Mouse (Mus musculus) limb, embryonic 13.5 days (tissue): Measurements from ENCODE around the gene 6030452D12Rik. TPM values are rescaled to one million over a fixed set of nuclear protein-coding genes. Genes with fewer than 3 reads are reported as not detected.

Experiments used
- ATAC-seq: fragments of 200-750 bp; cut with Nextera tagmentation; 2 replicates; pipeline ENCODE4 v1.8.0; 2017; ENCODE audit warnings: low read depth, moderate number of reproducible peaks, moderate TSS enrichment; ENCODE audit not compliant: low FRiP score
- H3K27ac ChIP-seq: fragments of 300-500 bp; sonication (generic); 2 replicates; pipeline ENCODE4 v1.5.1; 2015; ENCODE audit warnings: inconsistent platforms, mild to moderate bottlenecking, moderate library complexity
- H3K27me3 ChIP-seq: fragments of 300-500 bp; sonication (generic); 2 replicates; pipeline ENCODE4 v1.6.1; 2015; ENCODE audit warnings: mild to moderate bottlenecking, inconsistent platforms
- H3K36me3 ChIP-seq: fragments of 300-500 bp; sonication (generic); 2 replicates; pipeline ENCODE4 v1.6.1; 2015; ENCODE audit warnings: inconsistent platforms, mild to moderate bottlenecking, moderate library complexity
- H3K4me1 ChIP-seq: fragments of 300-500 bp; sonication (generic); 2 replicates; pipeline ENCODE4 v1.6.1; 2015; ENCODE audit warnings: inconsistent platforms
- H3K4me2 ChIP-seq: fragments of 300-500 bp; sonication (generic); replicated peaks from 2 replicates; pipeline ENCODE4 v1.6.1; 2015; ENCODE audit warnings: inconsistent platforms, mild to moderate bottlenecking, moderate library complexity
- H3K4me3 ChIP-seq: fragments of 300-500 bp; sonication (generic); 2 replicates; pipeline ENCODE4 v1.5.1; 2015; ENCODE audit warnings: moderate library complexity, mild to moderate bottlenecking, inconsistent platforms
- H3K9ac ChIP-seq: fragments of 300-500 bp; sonication (generic); 2 replicates; pipeline ENCODE4 v1.6.1; 2015; ENCODE audit warnings: mild to moderate bottlenecking, inconsistent platforms
- H3K9me3 ChIP-seq: fragments of 300-500 bp; sonication (generic); 2 replicates; pipeline ENCODE4 v1.6.1; 2016; ENCODE audit warnings: inconsistent platforms
- WGBS: fragments of 180-500 bp; shearing (Covaris S2); methylation state at CpG from one replicate; pipeline ENCODE4 v1.1.7; 2015; 5-methylcytosine and 5-hydroxymethylcytosine counted together
- polyA plus RNA-seq: library from polyadenylated mRNA; unstranded; fragments of >200 nt; fragmentation: Nextera tagmentation; extraction: Ambion mirVana; gene quantifications from 2 replicates; pipeline ENCODE4 v1.2.1, GENCODE M21; 2015

The 6030452D12Rik gene
- polyA plus RNA-seq, 1 experiment from 2014 or later: not detected

DNA sequence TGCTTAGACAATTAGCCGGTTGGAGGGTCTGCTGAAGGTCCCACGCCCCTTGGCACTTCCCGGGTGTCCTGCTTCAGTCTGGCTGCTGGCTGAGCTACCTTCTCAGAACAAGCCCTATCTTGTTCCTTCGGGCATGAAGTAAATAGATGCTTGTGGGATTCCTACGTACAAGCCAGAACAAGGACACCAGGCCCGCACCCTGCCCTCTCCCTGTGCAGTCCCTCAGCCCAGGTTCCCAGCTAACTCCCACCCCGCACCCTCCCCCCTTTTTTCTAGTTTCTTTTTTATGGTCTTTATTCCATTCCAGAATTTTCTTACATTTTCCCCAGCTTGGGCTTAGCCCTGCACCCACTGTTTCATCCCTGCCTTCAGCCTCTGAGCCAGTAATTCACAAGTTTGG lies 20.3 kb downstream of the 6030452D12Rik start:
- no peak for ATAC-seq
- 81% methylated on average over 7 of the region's 7 CpGs for WGBS

DNA sequence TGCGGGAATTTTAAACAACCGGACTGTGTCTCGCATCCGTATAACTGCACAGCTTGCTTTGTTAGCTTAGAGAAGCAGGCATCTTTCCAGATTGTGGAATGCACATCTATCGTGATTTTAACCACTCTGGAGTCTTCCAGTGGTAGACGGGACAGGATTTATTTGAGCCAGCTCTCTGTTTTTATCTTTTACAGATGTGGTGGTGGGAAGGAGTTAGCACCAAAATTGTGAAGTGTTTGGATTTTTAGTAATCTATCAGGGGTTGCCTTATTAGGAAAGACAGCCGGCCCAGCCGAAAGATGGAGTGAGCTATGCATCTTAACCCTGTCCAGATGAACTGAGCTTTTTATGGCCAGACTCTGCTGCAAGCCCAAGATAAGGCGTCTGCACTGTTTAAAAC lies 21.5 kb downstream of the 6030452D12Rik start:
- Histone ChIP-seq H3K4me3 (no peak overlapping the region), H3K9me3 (no peaks in the 10 kb centered on the region), H3K9ac (no peak overlapping the region), H3K27ac (peak overlapping the region; percentile 59; the same call in 1 of the 2 replicates), H3K27me3 (no peaks in the 10 kb centered on the region; the same call in 1 of the 2 replicates), H3K4me2 (peak overlapping the region; percentile 19; the same call in 1 of the 2 replicates), H3K4me1 (peaks cover 63% of the 10 kb centered on the region), H3K36me3 (peaks cover 33% of the 10 kb centered on the region)
- 20% methylated on average over 9 of the region's 9 CpGs for whole genome bisulfite sequencing
- peak; percentile 38; the same call in 1 of the 2 replicates for ATAC-seq

More for the DNA sequence above, 20.3 kb downstream of the 6030452D12Rik start:
- Histone ChIP-seq H3K4me3 (no peak overlapping the region), H3K27ac (peak overlapping the region; percentile 39; the same call in 1 of the 2 replicates), H3K9ac (no peak overlapping the region), H3K27me3 (no peaks in the 10 kb centered on the region; the same call in 1 of the 2 replicates), H3K36me3 (peaks cover 33% of the 10 kb centered on the region), H3K4me1 (peaks cover 72% of the 10 kb centered on the region), H3K9me3 (no peaks in the 10 kb centered on the region), H3K4me2 (0 out of 2 replicates have a peak overlapping the region, but pooled peaks have one; percentile 9)

DNA sequence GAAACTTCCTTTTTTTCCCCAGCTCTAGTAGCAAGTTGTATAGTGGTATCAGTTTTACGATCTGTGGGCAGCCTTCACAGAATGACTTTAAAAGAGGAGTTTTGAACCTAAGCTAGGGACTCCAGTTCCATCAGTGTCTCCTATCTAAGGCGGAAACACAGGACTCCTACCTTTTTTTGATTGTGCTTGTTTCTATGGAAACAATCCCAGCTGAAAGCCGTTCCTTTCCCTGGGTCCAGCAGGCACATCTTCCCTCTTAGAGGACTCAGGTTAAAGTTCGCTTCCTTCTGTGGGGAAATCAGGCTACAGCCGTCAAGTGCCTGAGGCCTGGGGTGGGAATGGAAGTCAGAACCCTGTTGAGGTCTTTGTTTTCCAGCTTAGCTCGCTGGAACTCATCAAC lies 26.4 kb downstream of the 6030452D12Rik start:
- H3K4me1 ChIP-seq: peaks cover 24% of the 10 kb centered on the region

DNA sequence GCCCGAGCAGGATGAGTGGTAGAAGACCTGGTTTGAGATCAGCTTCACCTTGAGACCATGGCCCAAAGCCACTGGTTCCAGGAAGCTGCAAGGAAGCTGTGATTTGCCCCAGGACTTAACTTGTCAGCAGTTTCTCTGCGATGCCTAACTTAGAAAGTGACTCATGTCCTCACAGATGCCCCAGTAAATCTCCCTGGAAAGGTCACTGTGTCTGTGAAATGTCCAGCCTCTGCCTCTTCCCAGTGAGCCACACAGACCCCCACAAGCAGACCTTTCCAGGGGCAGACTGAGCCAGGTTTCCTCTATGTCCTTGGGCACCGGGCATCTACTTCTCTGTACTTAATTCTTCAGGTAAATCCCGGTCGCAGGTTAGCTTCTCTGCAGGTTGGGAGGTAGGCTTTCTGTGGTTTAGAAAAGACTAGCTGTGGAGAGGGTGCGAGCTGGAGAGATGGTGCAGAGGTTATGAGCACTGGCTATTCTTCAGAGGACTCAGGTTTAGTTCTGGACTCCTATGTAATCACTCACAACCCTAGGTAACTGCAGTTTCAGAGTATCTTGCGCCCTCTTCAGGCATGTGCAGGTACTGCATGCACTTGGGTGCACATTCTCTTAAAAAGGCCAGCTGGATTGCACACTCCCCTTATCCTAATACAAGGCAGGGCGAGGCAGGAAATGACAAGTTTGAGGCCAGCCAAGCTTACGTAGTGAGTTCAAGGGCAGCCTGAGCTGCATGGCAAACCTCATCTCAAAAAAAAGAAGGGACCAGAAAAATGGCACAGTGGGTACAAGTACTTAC lies 27.1 kb downstream of the 6030452D12Rik start:
- 84% methylated on average over 9 of the region's 9 CpGs for WGBS
- no peak overlapping the region for H3K4me3 ChIP-seq
- no peak overlapping the region for H3K9ac ChIP-seq
- H3K36me3 ChIP-seq: peaks cover 38% of the 10 kb centered on the region
- no peaks in the 10 kb centered on the region for H3K27me3 ChIP-seq
- peaks cover 18% of the 10 kb centered on the region for H3K4me1 ChIP-seq
- H3K9me3 ChIP-seq: no peaks in the 10 kb centered on the region
- H3K27ac ChIP-seq: no peak overlapping the region
- no peak for ATAC-seq
- H3K4me2 ChIP-seq: no peak overlapping the region

More for the DNA sequence above, 26.4 kb downstream of the 6030452D12Rik start:
- Histone ChIP-seq H3K9me3 (no peaks in the 10 kb centered on the region), H3K27me3 (no peaks in the 10 kb centered on the region), H3K4me2 (no peak overlapping the region), H3K36me3 (peaks cover 38% of the 10 kb centered on the region), H3K27ac (no peak overlapping the region), H3K9ac (no peak overlapping the region), H3K4me3 (no peak overlapping the region)
- WGBS: 42% methylated on average over 6 of the region's 6 CpGs
- no peak for ATAC-seq

DNA sequence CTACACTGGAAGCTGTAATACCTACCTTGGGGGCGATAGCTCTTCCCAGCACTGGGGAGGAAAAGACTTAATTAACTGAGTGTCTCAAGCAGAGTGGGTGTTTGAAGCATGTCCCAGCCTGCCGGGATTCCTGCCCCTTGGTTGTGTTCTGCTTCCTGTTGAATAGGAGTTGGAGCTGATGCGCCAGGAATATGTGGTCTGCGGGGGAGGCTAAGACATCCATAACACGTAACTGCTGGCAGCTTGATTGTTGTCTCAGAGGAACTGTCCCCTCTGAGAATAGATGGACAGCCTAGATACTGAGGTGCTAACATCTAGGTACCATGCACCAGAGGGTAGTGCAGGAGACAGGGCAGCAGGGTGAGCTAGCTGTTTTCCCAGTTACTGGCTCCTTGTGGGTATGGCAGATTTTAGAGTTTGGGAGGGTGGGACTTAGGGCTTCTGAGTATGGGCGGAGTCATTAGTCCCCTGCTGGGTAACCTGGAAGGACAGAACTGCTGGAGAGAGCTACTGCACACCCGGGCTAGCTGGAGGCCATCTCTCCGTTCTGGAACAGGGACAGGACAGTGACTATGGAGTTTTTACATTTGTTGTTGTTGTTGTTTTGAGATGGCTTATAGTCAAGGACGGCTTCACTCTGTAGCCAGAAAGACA lies 28.4 kb downstream of the 6030452D12Rik start:
- no peak overlapping the region for H3K27ac ChIP-seq
- peaks cover 30% of the 10 kb centered on the region for H3K36me3 ChIP-seq
- no peak overlapping the region for H3K4me2 ChIP-seq
- peaks cover 19% of the 10 kb centered on the region; the same call in 1 of the 2 replicates for H3K4me1 ChIP-seq
- no peak overlapping the region for H3K4me3 ChIP-seq
- no peaks in the 10 kb centered on the region for H3K9me3 ChIP-seq
- H3K9ac ChIP-seq: no peak overlapping the region
- H3K27me3 ChIP-seq: no peaks in the 10 kb centered on the region
- ATAC-seq: no peak; the same call in 1 of the 2 replicates
- WGBS: 72% methylated on average over 9 of the region's 9 CpGs

DNA sequence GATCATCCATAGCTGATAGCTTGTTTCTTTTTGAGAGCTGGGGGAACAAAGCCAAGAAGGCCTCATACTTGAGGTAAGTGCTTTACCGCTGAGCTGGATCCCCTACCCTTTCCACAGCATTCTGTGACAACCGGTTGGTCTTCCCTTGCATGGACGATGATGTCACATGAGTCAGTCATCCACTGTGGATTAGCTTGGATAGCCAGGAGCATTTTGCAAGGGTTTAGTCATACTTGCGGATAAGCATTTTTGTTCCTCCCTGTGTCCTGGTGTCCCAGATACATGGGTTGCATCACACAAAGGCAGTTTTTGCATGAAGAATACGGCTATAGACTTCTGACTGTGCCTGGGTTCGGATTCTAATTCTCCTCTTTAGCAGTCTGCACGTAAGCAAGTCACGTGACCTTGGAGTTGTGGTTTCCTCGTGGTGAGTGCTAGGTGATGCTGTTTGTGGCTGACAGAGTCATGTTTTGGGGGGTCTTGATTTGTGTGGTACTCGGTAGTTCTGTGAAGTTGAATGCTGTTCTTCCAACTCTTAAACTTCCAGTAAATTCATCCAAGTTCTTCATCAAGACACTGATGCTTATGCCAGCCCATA lies 29.7 kb downstream of the 6030452D12Rik start:
- no peak overlapping the region for H3K27ac ChIP-seq
- peaks cover 18% of the 10 kb centered on the region; the same call in 1 of the 2 replicates for H3K4me1 ChIP-seq
- 96% methylated on average over 10 of the region's 10 CpGs for WGBS
- H3K36me3 ChIP-seq: peaks cover 26% of the 10 kb centered on the region
- no peak overlapping the region for H3K4me3 ChIP-seq
- no peak overlapping the region for H3K4me2 ChIP-seq
- no peaks in the 10 kb centered on the region for H3K9me3 ChIP-seq
- no peak overlapping the region for H3K9ac ChIP-seq
- H3K27me3 ChIP-seq: no peaks in the 10 kb centered on the region
- no peak for ATAC-seq

DNA sequence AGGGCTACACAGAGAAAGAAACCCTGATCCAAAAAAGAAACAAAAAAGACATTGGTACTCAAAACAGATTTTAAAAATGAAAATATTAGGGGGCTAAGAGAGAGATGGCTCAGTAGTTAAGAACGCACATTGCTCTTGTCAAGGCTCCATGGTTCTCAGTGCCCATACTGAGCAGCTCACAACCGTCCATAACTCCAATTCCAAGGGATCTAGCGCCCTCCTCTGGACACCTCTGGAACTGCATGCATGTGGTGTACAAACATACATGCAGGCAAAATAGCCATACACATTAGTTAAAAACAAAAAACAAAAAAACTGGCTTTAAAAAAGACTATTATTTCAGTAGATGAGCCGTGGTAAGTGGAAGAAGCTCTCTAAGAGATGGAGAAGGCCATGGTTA lies 30.2 kb downstream of the 6030452D12Rik start:
- Histone ChIP-seq H3K4me3 (no peak overlapping the region), H3K4me1 (peaks cover 12% of the 10 kb centered on the region; the same call in 1 of the 2 replicates), H3K36me3 (peaks cover 29% of the 10 kb centered on the region), H3K9ac (no peak overlapping the region), H3K27me3 (no peaks in the 10 kb centered on the region), H3K4me2 (no peak overlapping the region), H3K9me3 (no peaks in the 10 kb centered on the region), H3K27ac (no peak overlapping the region)
- WGBS: 84% methylated on average over 4 of the region's 4 CpGs
- ATAC-seq: no peak

DNA sequence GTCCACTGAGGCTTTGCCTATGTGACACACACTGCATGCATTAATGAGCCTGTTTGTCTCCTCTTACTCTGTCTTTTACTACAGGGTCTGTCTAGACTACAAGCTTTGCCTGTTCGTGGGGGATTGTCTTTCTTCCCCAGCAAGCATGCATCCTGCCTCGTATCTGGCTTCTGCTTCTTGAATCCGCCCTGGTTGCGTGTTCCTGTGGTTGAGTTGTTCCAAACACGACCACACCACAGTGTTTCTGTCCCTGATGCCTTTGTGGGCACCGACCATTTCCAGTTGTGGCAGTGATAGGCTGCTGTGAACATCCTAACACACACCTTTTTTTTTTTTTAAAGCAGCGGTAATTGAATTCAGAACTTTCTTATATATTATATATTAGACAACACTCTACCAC lies 33.4 kb downstream of the 6030452D12Rik start:
- no peak overlapping the region for H3K4me3 ChIP-seq

DNA sequence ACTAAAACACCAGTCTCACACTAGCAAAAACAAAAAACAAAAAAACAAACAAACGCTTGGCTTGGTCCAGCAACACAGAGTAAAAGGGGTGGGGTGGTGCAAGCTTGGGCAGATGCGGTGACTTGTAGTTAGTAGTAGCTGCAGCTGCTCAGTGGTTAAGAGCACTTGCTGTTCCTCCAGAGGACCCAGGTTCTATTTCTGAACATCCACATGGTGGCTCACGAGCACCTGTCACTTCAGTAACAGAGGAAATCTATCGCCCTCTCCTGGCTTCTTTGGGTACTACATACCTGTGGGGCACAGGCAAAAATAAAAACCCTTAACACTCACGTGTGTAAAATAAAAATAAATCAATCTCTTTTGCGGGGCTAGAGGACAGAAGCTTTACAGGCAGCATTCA lies 34.1 kb downstream of the 6030452D12Rik start:
- Histone ChIP-seq H3K9me3 (no peaks in the 10 kb centered on the region), H3K4me1 (peaks cover 12% of the 10 kb centered on the region; the same call in 1 of the 2 replicates), H3K4me2 (no peak overlapping the region), H3K4me3 (no peak overlapping the region), H3K27me3 (no peaks in the 10 kb centered on the region), H3K9ac (no peak overlapping the region), H3K36me3 (peaks cover 55% of the 10 kb centered on the region), H3K27ac (no peak overlapping the region)
- 35% methylated on average over 6 of the region's 6 CpGs for WGBS
- no peak for ATAC-seq

More for the DNA sequence above, 33.4 kb downstream of the 6030452D12Rik start:
- Histone ChIP-seq H3K9ac (no peak overlapping the region), H3K27me3 (no peaks in the 10 kb centered on the region), H3K4me1 (peaks cover 7% of the 10 kb centered on the region; the same call in 1 of the 2 replicates), H3K27ac (no peak overlapping the region), H3K36me3 (peaks cover 51% of the 10 kb centered on the region), H3K9me3 (no peaks in the 10 kb centered on the region), H3K4me2 (no peak overlapping the region)
- WGBS: 74% methylated on average over 7 of the region's 7 CpGs
- ATAC-seq: no peak

DNA sequence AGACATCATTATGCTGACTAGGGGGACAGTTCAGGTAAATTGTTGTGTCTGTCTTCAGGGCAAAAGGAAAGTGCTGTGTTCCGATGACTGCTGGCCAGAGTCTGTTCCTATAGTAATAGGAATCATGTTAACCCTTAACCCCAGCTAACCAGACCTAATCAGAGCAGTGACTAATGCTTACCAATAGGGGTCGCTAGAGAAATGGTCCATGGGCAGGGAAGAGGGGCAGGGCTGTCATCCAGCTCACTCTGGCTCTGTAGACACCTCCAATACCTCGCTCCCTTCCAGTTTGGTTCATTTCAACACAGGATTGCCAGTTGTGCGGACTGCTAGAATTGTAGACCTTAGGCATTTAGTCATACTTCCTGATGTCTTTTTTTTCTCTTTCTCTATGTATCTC lies 35.1 kb downstream of the 6030452D12Rik start:
- Histone ChIP-seq H3K27me3 (no peaks in the 10 kb centered on the region), H3K27ac (no peak overlapping the region), H3K4me1 (peaks cover 14% of the 10 kb centered on the region; the same call in 1 of the 2 replicates), H3K9ac (no peak overlapping the region), H3K4me2 (no peak overlapping the region), H3K9me3 (no peaks in the 10 kb centered on the region), H3K36me3 (peaks cover 55% of the 10 kb centered on the region), H3K4me3 (no peak overlapping the region)
- no peak for ATAC-seq
- 71% methylated on average over 4 of the region's 4 CpGs for WGBS

DNA sequence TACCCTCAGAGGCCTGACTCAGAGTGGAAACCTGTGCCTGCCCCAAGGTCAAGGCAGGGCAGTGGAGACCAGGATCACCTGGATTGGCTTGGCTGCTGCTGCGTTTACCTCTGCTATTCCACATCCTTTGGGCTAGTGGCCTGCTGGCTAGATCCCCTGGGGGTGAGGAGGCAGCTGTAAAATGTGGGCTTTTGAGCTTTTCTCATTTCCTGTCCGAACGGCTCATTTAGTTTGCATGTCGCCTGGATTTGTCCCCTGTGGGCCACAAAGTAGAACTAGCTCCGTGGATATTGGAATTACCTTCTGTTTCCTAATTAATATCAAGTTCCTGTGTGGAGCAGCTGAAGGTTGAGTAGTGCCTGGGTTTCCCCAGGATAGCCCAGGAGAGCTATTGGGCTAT lies 38.9 kb downstream of the 6030452D12Rik start:
- peaks cover 86% of the 10 kb centered on the region for H3K36me3 ChIP-seq
- no peaks in the 10 kb centered on the region for H3K9me3 ChIP-seq
- no peaks in the 10 kb centered on the region for H3K27me3 ChIP-seq
- H3K4me2 ChIP-seq: no peak overlapping the region
- H3K4me3 ChIP-seq: no peak overlapping the region
- ATAC-seq: no peak
- WGBS: 13% methylated on average over 5 of the region's 5 CpGs
- no peak overlapping the region for H3K9ac ChIP-seq
- peaks cover 14% of the 10 kb centered on the region; the same call in 1 of the 2 replicates for H3K4me1 ChIP-seq
- H3K27ac ChIP-seq: no peak overlapping the region

DNA sequence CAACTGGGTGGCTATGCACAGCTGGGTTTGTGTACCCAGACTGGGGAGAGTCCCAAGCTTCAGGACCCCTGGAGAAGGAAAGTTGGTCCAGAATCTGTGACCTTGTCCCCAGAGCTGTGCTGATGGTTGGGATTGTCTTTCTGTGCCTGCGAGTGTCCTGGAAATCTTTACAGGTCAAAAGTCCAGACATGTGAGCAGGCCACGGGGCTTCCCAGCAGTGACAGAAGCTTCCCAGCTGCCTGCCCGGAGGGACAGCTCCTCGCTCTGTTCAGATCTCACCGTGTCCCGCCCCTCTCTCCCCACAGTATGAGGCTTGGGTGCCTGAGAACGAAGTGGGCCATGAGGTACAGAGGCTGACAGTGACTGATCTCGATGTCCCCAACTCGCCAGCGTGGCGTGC lies 40.7 kb downstream of the 6030452D12Rik start:
- Histone ChIP-seq H3K4me2 (no peak overlapping the region), H3K27me3 (no peaks in the 10 kb centered on the region), H3K36me3 (peaks cover 95% of the 10 kb centered on the region), H3K27ac (no peak overlapping the region), H3K4me3 (no peak overlapping the region), H3K9ac (no peak overlapping the region), H3K9me3 (no peaks in the 10 kb centered on the region), H3K4me1 (peaks cover 14% of the 10 kb centered on the region; the same call in 1 of the 2 replicates)
- 82% methylated on average over 11 of the region's 11 CpGs for WGBS
- ATAC-seq: no peak
